Mouse (Mus musculus): ENCODE data around the gene Asphd2.

DNA sequence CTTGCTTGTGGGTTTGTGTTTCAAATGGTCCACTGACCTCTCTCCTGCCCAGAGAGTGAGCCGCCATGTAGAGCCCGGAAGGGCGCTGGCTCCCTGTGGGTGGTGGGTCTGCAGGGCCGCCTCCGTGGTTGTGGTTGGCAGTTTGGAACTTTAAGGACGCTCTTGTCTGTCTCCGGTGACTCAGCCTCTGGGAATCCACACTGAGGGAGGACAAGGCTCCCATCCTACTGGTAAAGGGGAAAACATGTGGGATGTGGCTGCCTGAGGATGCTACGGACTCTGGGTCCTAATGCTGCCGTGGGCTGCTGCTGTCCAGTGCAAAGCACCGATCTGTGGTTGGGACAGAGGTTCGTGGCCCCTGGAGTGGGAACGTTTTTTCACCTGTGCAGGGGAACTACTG, 26.7 kb downstream of the Asphd2 start:
- TF ChIP-seq CTCF (IDR thresholded peaks at IDR 0.05) (no peak), EP300 (IDR thresholded peaks at IDR 0.05) (no peak)

Data from lung, postnatal 0 days (tissue).